Mouse (Mus musculus): ENCODE results near the gene Tns2.
"Not testable (repeated sequence)": the region's sequence is repeated elsewhere in the genome, so short reads cannot be mapped to it uniquely, and the experiment has no call there.

Gene Tns2

GRCm38 (mm10) chr15:102100161-102100981, at the start of gene Tns2:
TSS of gene Tns2 (plus strand) at chr15:102100413.
- DNase-seq (ENCODE audit: low read depth, low spot score) = peak; percentile 69

- peak; percentile 15 for DNase-seq (ENCODE audit: low read depth, low spot score)
Measured at GRCm38 (mm10) chr15:102051920-102052683, 48.1 kb upstream of the Tns2 start.

- no peak for DNase-seq (ENCODE audit: low read depth, low spot score)
Measured at GRCm38 (mm10) chr15:102056495-102057174, 43.6 kb upstream of the Tns2 start.

GRCm38 (mm10) chr15:102065661-102066325, 34.4 kb upstream of the Tns2 start:
- DNase-seq (ENCODE audit: low read depth, low spot score) = peak; percentile 95

- no peak for DNase-seq (ENCODE audit: low read depth, low spot score)
Measured at GRCm38 (mm10) chr15:102070476-102071467, 29.4 kb upstream of the Tns2 start.

GRCm38 (mm10) chr15:102072963-102073558, 27.2 kb upstream of the Tns2 start:
- DNase-seq (ENCODE audit: low read depth, low spot score) = no peak

- peak; percentile 100 for DNase-seq (ENCODE audit: low read depth, low spot score)
Measured at GRCm38 (mm10) chr15:102073559-102074069, 26.6 kb upstream of the Tns2 start, which contains the start of gene Eif4b. TSS of gene Eif4b (plus strand) at chr15:102073773.

- peak; percentile 73 for DNase-seq (ENCODE audit: low read depth, low spot score)
Measured at GRCm38 (mm10) chr15:102074070-102074731, 26.0 kb upstream of the Tns2 start.

GRCm38 (mm10) chr15:102074876-102075585, 25.2 kb upstream of the Tns2 start:
- no peak for DNase-seq (ENCODE audit: low read depth, low spot score)

- no peak for DNase-seq (ENCODE audit: low read depth, low spot score)
Measured at GRCm38 (mm10) chr15:102077111-102077677, 23.0 kb upstream of the Tns2 start.

GRCm38 (mm10) chr15:102079221-102079620, 21.0 kb upstream of the Tns2 start:
- DNase-seq (ENCODE audit: low read depth, low spot score) = no peak

- not testable (repeated sequence) for DNase-seq (ENCODE audit: low read depth, low spot score)
Measured at GRCm38 (mm10) chr15:102079924-102080323, 20.3 kb upstream of the Tns2 start.

- no peak for DNase-seq (ENCODE audit: low read depth, low spot score)
Measured at GRCm38 (mm10) chr15:102080429-102080828, 19.8 kb upstream of the Tns2 start.

GRCm38 (mm10) chr15:102082148-102082547, 18.1 kb upstream of the Tns2 start:
- no peak for DNase-seq (ENCODE audit: low read depth, low spot score)

GRCm38 (mm10) chr15:102083028-102083427, 17.2 kb upstream of the Tns2 start:
- DNase-seq (ENCODE audit: low read depth, low spot score) = no peak

- no peak for DNase-seq (ENCODE audit: low read depth, low spot score)
Measured at GRCm38 (mm10) chr15:102089914-102090585, 10.2 kb upstream of the Tns2 start.

- DNase-seq (ENCODE audit: low read depth, low spot score) = peak; percentile 35
Measured at GRCm38 (mm10) chr15:102091063-102091679, 9.0 kb upstream of the Tns2 start.

Data from CD4-positive, CD25-positive, alpha-beta regulatory T cell, adult 2 months (primary cell).